Mouse (Mus musculus) liver, postnatal 0 days (tissue): ENCODE results near the gene Dnmt1. TPM values are rescaled to one million over a fixed set of nuclear protein-coding genes. Genes with fewer than 3 reads are reported as not detected.
A peak's percentile ranks its signal among the peaks of the same experiment; 100 is the strongest.

Experiments used
- ATAC-seq: fragments of 200-750 bp; cut with Nextera tagmentation; 2 replicates; pipeline ENCODE4 v1.8.0; 2017; ENCODE audit warnings: mild to moderate bottlenecking, moderate library complexity
- DNase-seq: peaks from one replicate; pipeline ENCODE4 v3.0.0-alpha.2; 2016
- H3K27ac ChIP-seq: fragments of 300-500 bp; sonication (generic); 2 replicates; pipeline ENCODE4 v1.5.1; 2014; ENCODE audit warnings: antibody characterized with exemption, moderate library complexity, mild to moderate bottlenecking, low read depth
- H3K27me3 ChIP-seq: fragments of 300-500 bp; sonication (generic); 2 replicates; pipeline ENCODE4 v1.6.1; 2014; ENCODE audit warnings: low read length, control low read depth, mixed read lengths; ENCODE audit not compliant: insufficient read depth
- H3K36me3 ChIP-seq: fragments of 300-500 bp; sonication (generic); replicated peaks from 2 replicates; pipeline ENCODE4 v1.6.1; 2014; ENCODE audit warnings: mild to moderate bottlenecking, control low read depth, low read length, moderate library complexity, mixed read lengths; ENCODE audit not compliant: insufficient read depth
- H3K4me1 ChIP-seq: fragments of 300-500 bp; sonication (generic); 2 replicates; pipeline ENCODE4 v1.6.1; 2014; ENCODE audit warnings: antibody characterized with exemption, mild to moderate bottlenecking, control low read depth; ENCODE audit not compliant: insufficient read depth
- H3K4me2 ChIP-seq: fragments of 300-500 bp; sonication (generic); 2 replicates; pipeline ENCODE4 v1.6.1; 2014; ENCODE audit warnings: low read depth, mild to moderate bottlenecking, low read length, moderate library complexity, mixed read lengths
- H3K4me3 ChIP-seq: fragments of 300-500 bp; sonication (generic); 2 replicates; pipeline ENCODE4 v1.5.1; 2014; ENCODE audit warnings: low read depth, low read length
- H3K9ac ChIP-seq: fragments of 300-500 bp; sonication (generic); replicated peaks from 2 replicates; pipeline ENCODE4 v1.6.1; 2014; ENCODE audit warnings: mild to moderate bottlenecking, moderate library complexity
- H3K9me3 ChIP-seq: fragments of 300-500 bp; sonication (generic); 2 replicates; pipeline ENCODE4 v1.6.1; 2016; ENCODE audit warnings: mild to moderate bottlenecking, control low read depth, low read length, mixed read lengths
- CTCF ChIP-seq: sonication (generic); IDR thresholded peaks from 2 replicates; pipeline ENCODE4 v1.5.1; 2016; ENCODE audit warnings: antibody characterized with exemption, low read depth
- EP300 ChIP-seq: IDR thresholded peaks from 2 replicates; pipeline ENCODE4 v1.6.1; 2016; ENCODE audit warnings: antibody characterized with exemption, low read depth, mild to moderate bottlenecking
- WGBS: fragments of 180-500 bp; shearing (Covaris S2); extraction: QIAGEN DNeasy Blood & Tissue Kit; methylation state at CpG from one replicate; pipeline ENCODE4 v1.1.7; 2014; ENCODE audit not compliant: insufficient replicate concordance; 5-methylcytosine and 5-hydroxymethylcytosine counted together
- polyA plus RNA-seq: library from polyadenylated mRNA; unstranded; fragments of >200 nt; fragmentation: Nextera tagmentation; extraction: Ambion mirVana; gene quantifications from 2 replicates; pipeline ENCODE4 v1.2.1, GENCODE M21; 2015

Dnmt1 gene
- polyA plus RNA-seq, 1 experiment from 2014 or later = 24.5 TPM

- H3K27me3 ChIP-seq = no peaks in the 10 kb centered on the region
- ATAC-seq = no peak
- 0 out of 2 replicates have a peak, but pooled peaks cover under 1% of the 10 kb centered on the region for H3K36me3 ChIP-seq
- H3K27ac ChIP-seq = peak within 1 kb of the TSS; percentile 92
- no peaks in the 10 kb centered on the region for H3K9me3 ChIP-seq
- H3K9ac ChIP-seq = peak within 1 kb of the TSS; percentile 73
- 0 out of 2 replicates have a peak, but pooled peaks cover 7% of the 10 kb centered on the region for H3K4me1 ChIP-seq
- H3K4me2 ChIP-seq = peak within 1 kb of the TSS; percentile 91
- TF ChIP-seq CTCF (no peak), EP300 (no peak)
- DNase-seq = no peak
- WGBS = 76% methylated on average over 13 of the region's 13 CpGs
- peak within 1 kb of the TSS; percentile 53 for H3K4me3 ChIP-seq
These were observed 80.4 kb downstream of the Dnmt1 start, which contains the start of gene Angptl6 for GRCm38 (mm10) chr9:20879097-20879792. Gene Angptl6, minus strand, starts transcription at chr9:20879727.

DNA sequence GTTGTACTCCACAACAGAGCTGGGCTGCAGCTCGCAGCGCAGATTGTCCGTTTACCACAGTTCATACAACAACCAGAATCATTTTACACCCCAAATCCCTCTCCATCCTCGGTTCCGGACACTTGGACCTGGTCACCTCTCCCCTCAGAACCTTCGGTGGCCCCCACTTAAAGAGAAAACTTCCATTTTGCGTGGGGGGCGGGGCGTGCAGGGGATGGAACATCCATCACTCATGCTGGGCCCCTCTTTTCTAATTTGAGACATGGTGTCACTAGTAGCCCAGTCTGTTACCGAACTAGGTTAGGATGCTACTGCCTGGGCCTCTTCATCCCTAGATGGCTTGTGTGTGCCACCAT lies 81.0 kb downstream of the Dnmt1 start:
- Histone ChIP-seq H3K9me3 (no peaks in the 10 kb centered on the region), H3K36me3 (peaks cover 3% of the 10 kb centered on the region), H3K4me1 (0 out of 2 replicates have a peak, but pooled peaks cover 7% of the 10 kb centered on the region), H3K27ac (peak overlapping the region; percentile 92), H3K9ac (peak overlapping the region; percentile 73), H3K4me3 (peak overlapping the region; percentile 53), H3K4me2 (peak overlapping the region; percentile 91), H3K27me3 (no peaks in the 10 kb centered on the region)
- 17% methylated on average over 10 of the region's 10 CpGs for WGBS
- TF ChIP-seq EP300 (no peak), CTCF (no peak)
- no peak for DNase-seq
- no peak for ATAC-seq

DNA sequence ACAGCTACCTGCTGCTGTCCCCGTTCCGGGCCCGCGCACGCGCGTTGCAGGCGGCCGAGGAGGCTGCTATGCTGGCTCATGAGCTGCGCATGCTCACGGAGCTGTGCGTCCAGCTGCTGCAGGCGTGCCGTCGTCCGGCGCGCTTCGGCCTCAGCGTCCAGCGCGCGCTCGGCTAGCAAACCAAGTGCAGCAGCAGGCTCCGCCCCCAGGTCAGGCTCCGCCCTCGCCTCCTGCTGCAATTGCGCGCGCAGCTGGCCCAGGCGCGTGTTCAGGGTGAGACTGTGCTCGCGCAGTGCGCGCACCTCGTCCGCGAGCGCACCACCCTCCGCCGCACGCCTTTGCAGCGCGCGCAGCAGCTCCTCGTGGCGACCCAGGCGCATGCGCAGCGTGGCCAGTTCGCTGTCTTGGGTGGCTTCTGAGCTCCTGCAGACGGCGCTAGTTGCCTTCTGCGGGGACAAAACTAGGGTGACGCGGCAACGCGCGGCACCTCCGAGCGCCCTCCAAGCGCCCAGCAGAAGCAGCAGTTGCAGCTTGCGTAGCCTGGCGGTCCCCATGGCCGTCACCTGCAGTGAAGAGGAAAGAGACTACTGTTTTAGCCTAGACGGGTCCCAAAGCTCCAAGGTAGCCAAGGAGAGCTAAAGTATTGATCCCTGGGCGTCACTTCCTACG lies 81.5 kb downstream of the Dnmt1 start:
- WGBS = under 1% methylated on average over 65 of the region's 69 CpGs
- peak overlapping the region; percentile 91 for H3K4me2 ChIP-seq

GRCm38 (mm10) chr9:20877118-20878040 lies 82.3 kb downstream of the Dnmt1 start:
- peak overlapping the region; percentile 53 for H3K4me3 ChIP-seq
- peak overlapping the region; percentile 23 for H3K9ac ChIP-seq
- DNase-seq (no peak), ATAC-seq (no peak)
- peak overlapping the region; percentile 53; the same call in 1 of the 2 replicates for H3K27ac ChIP-seq
- peak overlapping the region; percentile 91 for H3K4me2 ChIP-seq
- no peaks in the 10 kb centered on the region for H3K9me3 ChIP-seq
- 0 out of 2 replicates have a peak, but pooled peaks cover 7% of the 10 kb centered on the region for H3K4me1 ChIP-seq
- no peaks in the 10 kb centered on the region for H3K27me3 ChIP-seq
- H3K36me3 ChIP-seq = peaks cover 7% of the 10 kb centered on the region
- no peak for TF ChIP-seq EP300
- no peak for TF ChIP-seq CTCF
- 36% methylated on average over 14 of the region's 14 CpGs for WGBS

More for the DNA sequence above, 81.5 kb downstream of the Dnmt1 start:
- no peaks in the 10 kb centered on the region for H3K27me3 ChIP-seq
- H3K9ac ChIP-seq = peak overlapping the region; percentile 73
- H3K27ac ChIP-seq = peak overlapping the region; percentile 92
- H3K4me1 ChIP-seq = 0 out of 2 replicates have a peak, but pooled peaks cover 7% of the 10 kb centered on the region
- H3K4me3 ChIP-seq = peak overlapping the region; percentile 53
- H3K9me3 ChIP-seq = no peaks in the 10 kb centered on the region
- DNase-seq (peak; percentile 99), ATAC-seq (peak; percentile 96)
- peaks cover 7% of the 10 kb centered on the region for H3K36me3 ChIP-seq
- TF ChIP-seq CTCF = peak; percentile 98
- TF ChIP-seq EP300 = no peak

DNA sequence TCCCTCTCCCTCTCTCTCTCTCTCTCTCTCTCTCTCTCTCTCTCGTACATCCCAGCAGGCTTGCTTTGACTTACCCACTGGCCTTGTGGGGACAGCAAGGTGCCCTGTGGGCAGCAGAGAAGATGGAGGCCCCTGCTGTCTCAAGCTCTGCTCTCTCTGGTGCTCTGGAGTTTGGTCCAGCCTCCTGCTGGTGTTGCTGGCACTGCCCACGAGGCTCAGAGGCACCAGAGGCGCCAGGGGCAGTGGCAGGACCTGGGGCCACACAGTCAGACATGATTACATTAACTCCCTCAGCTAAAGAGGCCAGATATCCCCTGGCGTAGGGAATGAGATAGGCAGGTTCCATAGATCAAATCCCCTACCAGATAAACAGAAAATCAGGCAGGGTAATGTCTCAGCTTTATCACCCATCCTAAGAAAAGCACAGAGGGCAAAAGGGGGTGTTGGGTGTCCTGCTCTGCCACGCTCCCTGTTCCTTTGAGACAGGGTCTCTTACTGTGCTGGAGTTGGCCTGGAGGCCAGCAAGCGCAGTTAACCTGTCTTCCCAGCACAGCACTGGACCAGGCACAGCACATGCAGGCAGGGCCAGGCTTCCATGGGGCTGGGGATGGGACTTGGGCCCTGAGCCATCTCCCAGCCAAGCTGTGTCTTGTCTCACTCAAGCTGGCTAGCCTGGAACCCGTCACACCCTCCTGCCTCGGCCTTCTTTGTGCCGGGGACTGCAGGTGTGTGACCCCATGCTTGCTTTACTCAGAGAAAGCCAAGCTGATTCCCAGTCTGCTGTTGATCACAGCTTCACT lies 83.2 kb downstream of the Dnmt1 start:
- H3K27me3 ChIP-seq = no peaks in the 10 kb centered on the region
- DNase-seq (no peak), ATAC-seq (no peak)
- no peaks in the 10 kb centered on the region for H3K9me3 ChIP-seq
- TF ChIP-seq CTCF (no peak), EP300 (no peak)
- no peak overlapping the region for H3K4me2 ChIP-seq
- H3K27ac ChIP-seq = no peak overlapping the region
- H3K36me3 ChIP-seq = peaks cover 10% of the 10 kb centered on the region
- no peak overlapping the region for H3K9ac ChIP-seq
- H3K4me1 ChIP-seq = 0 out of 2 replicates have a peak, but pooled peaks cover 7% of the 10 kb centered on the region
- H3K4me3 ChIP-seq = no peak overlapping the region
- 74% methylated on average over 9 of the region's 9 CpGs for WGBS
